Mouse (Mus musculus): ENCODE data around the gene Eef1akmt3. TPM values are rescaled to one million over a fixed set of nuclear protein-coding genes. Genes with fewer than 3 reads are reported as not detected.
A peak's percentile ranks its signal among the peaks of the same experiment; 100 is the strongest.
"Not testable (repeated sequence)": the region's sequence is repeated elsewhere in the genome, so short reads cannot be mapped to it uniquely, and the experiment has no call there.

Gene Eef1akmt3
- total RNA-seq (2021), result under 1 TPM; 0.27 to 0.43 TPM
- long read RNA-seq, experiment 1, result 0 reads
- long read RNA-seq, experiment 2, result 0 reads

GRCm38 (mm10) chr10:127041274-127041766 is at the start of gene Eef1akmt3, which contains the start of gene Mettl1:
Gene Eef1akmt3 (minus strand): TSS chr10:127041513.
Gene Mettl1 (plus strand): TSS chr10:127041414.
- DNase-seq, result peak; percentile 38

GRCm38 (mm10) chr10:127090560-127091411 is 49.5 kb upstream of the Eef1akmt3 start:
- peak; percentile 70 for DNase-seq
- intact Hi-C loops (cut with DNase I; ENCODE audit: low total_unique reads), result no loop called here

More at GRCm38 (mm10) chr10:127041274-127041766, at the start of gene Eef1akmt3, which contains the start of gene Mettl1:
- intact Hi-C loops (cut with DNase I; ENCODE audit: low total_unique reads), result no loop called here

- intact Hi-C loops (cut with DNase I; ENCODE audit: low total_unique reads), result no loop called here
- DNase-seq, result no peak
These were observed 44.3 kb upstream of the Eef1akmt3 start for GRCm38 (mm10) chr10:127085633-127086032.

GRCm38 (mm10) chr10:127085052-127085451 is 43.7 kb upstream of the Eef1akmt3 start:
- intact Hi-C loops (cut with DNase I; ENCODE audit: low total_unique reads), result no loop called here
- no peak for DNase-seq

GRCm38 (mm10) chr10:127083915-127084306 is 42.6 kb upstream of the Eef1akmt3 start:
- no peak for DNase-seq
- intact Hi-C loops (cut with DNase I; ENCODE audit: low total_unique reads), result no loop called here

- no peak for DNase-seq
- intact Hi-C loops (cut with DNase I; ENCODE audit: low total_unique reads), result no loop called here
These were observed 42.1 kb upstream of the Eef1akmt3 start for GRCm38 (mm10) chr10:127083292-127083914.

GRCm38 (mm10) chr10:127081996-127082620 is 40.8 kb upstream of the Eef1akmt3 start:
- intact Hi-C loops (cut with DNase I; ENCODE audit: low total_unique reads), result no loop called here
- no peak for DNase-seq

- intact Hi-C loops (cut with DNase I; ENCODE audit: low total_unique reads), result no loop called here
- DNase-seq, result peak; percentile 58
These were observed 39.8 kb upstream of the Eef1akmt3 start for GRCm38 (mm10) chr10:127080901-127081780.

- intact Hi-C loops (cut with DNase I; ENCODE audit: low total_unique reads), result no loop called here
- no peak for DNase-seq
These were observed 38.5 kb upstream of the Eef1akmt3 start for GRCm38 (mm10) chr10:127079665-127080391.

- DNase-seq, result peak; percentile 39
- intact Hi-C loops (cut with DNase I; ENCODE audit: low total_unique reads), result no loop called here
These were observed 37.6 kb upstream of the Eef1akmt3 start for GRCm38 (mm10) chr10:127078677-127079575.

GRCm38 (mm10) chr10:127078001-127078676 is 36.8 kb upstream of the Eef1akmt3 start:
- intact Hi-C loops (cut with DNase I; ENCODE audit: low total_unique reads), result no loop called here
- no peak for DNase-seq

- intact Hi-C loops (cut with DNase I; ENCODE audit: low total_unique reads), result no loop called here
- DNase-seq, result no peak
These were observed 36.2 kb upstream of the Eef1akmt3 start for GRCm38 (mm10) chr10:127077515-127077914.

- intact Hi-C loops (cut with DNase I; ENCODE audit: low total_unique reads), result no loop called here
- no peak for DNase-seq
These were observed 34.8 kb upstream of the Eef1akmt3 start for GRCm38 (mm10) chr10:127076082-127076481.

GRCm38 (mm10) chr10:127075651-127076050 is 34.3 kb upstream of the Eef1akmt3 start:
- DNase-seq, result no peak
- intact Hi-C loops (cut with DNase I; ENCODE audit: low total_unique reads), result no loop called here

- DNase-seq, result no peak
- intact Hi-C loops (cut with DNase I; ENCODE audit: low total_unique reads), result no loop called here
These were observed 33.8 kb upstream of the Eef1akmt3 start, which contains the start of gene Agap2 for GRCm38 (mm10) chr10:127075080-127075479. Gene Agap2 (plus strand): TSS chr10:127075284.

- intact Hi-C loops (cut with DNase I; ENCODE audit: low total_unique reads), result no loop called here
These were observed 32.7 kb upstream of the Eef1akmt3 start for GRCm38 (mm10) chr10:127073981-127074380.

GRCm38 (mm10) chr10:127072969-127073368 is 31.7 kb upstream of the Eef1akmt3 start:
- intact Hi-C loops (cut with DNase I; ENCODE audit: low total_unique reads); DNase-seq: not testable (repeated sequence)

More at GRCm38 (mm10) chr10:127073981-127074380, 32.7 kb upstream of the Eef1akmt3 start:
- no peak for DNase-seq

Data from gastrocnemius, postnatal 14 days (tissue).